14 mouse cellular contexts compared by ENCODE assay signal in genomic region chr1:74054471-74054870, GRCm38 (mm10).
DNase-seq lines count a peak whose midpoint lies in the region; ATAC-seq lines count a peak whose summit lies in the region.
"Had no signal": no experiment of that assay in that cellular context is flagged by ENCODE, and none has a peak within 500 bp of the region (broad histone marks: within the 10 kb centered on the region; RNA-seq: fewer than 3 reads in every experiment).

No protein-coding gene starts in this region.

- WGBS in heart, embryonic 10.5 days: 9% methylated on average over 3 of the region's 3 CpGs
- WGBS in kidney, embryonic 15.5 days: 62% methylated on average over 3 of the region's 3 CpGs
- 73% methylated on average over 3 of the region's 3 CpGs for WGBS in embryonic facial prominence, embryonic 10.5 days
- 50% methylated on average over 3 of the region's 3 CpGs for WGBS in limb, embryonic 11.5 days

- no peaks in the 10 kb centered on the region for H3K27me3 ChIP-seq in heart, embryonic 10.5 days (ENCODE audit: insufficient read depth, poor library complexity, severe bottlenecking)
- H3K27me3 ChIP-seq in kidney, embryonic 15.5 days: no peaks in the 10 kb centered on the region
- no peaks in the 10 kb centered on the region for H3K27me3 ChIP-seq in embryonic facial prominence, embryonic 10.5 days (replicated peaks; ENCODE audit: low read depth, poor library complexity, severe bottlenecking)
- no peaks in the 10 kb centered on the region for H3K27me3 ChIP-seq in limb, embryonic 11.5 days (ENCODE audit: control insufficient read depth, insufficient read depth, low read length)

- H3K27ac ChIP-seq in heart, embryonic 10.5 days: peak overlapping the region; percentile 89
- peak overlapping the region; percentile 54; the same call in 1 of the 2 replicates for H3K27ac ChIP-seq in kidney, embryonic 15.5 days
- H3K27ac ChIP-seq in embryonic facial prominence, embryonic 10.5 days (replicated peaks): peak overlapping the region; percentile 77
- peak overlapping the region; percentile 39; the same call in 1 of the 2 replicates for H3K27ac ChIP-seq in limb, embryonic 11.5 days (replicated peaks; ENCODE audit: low read depth, low read length)
- H3K27ac ChIP-seq: macrophage had no signal

- no peak overlapping the region for H3K9ac ChIP-seq in kidney, embryonic 15.5 days
- peak overlapping the region; percentile 27; the same call in 1 of the 2 replicates for H3K9ac ChIP-seq in limb, embryonic 11.5 days (ENCODE audit: low read length)

- no peak for DNase-seq in heart, embryonic 10.5 days (ENCODE audit: low spot score)
- DNase-seq in heart, adult 18-20 months: no peak
- DNase-seq in kidney, postnatal 4 days: no peak
- no peak for DNase-seq in embryonic facial prominence, embryonic 10.5 days (ENCODE audit: low spot score)
- DNase-seq in limb, embryonic 11.5 days (ENCODE audit: low spot score): no peak
- DNase-seq in ovary, postnatal 10 days (ENCODE audit: low spot score): no peak
- no peak for DNase-seq in thymus, postnatal 25 days
- DNase-seq: adrenal gland, postnatal 25 days; B cell, adult 2 months; kidney, adult 18-20 months; right cerebral cortex, postnatal 25 days; thymus, postnatal 36 days had no signal

- no peaks in the 10 kb centered on the region for H3K36me3 ChIP-seq in heart, embryonic 10.5 days
- H3K36me3 ChIP-seq in kidney, embryonic 15.5 days: no peaks in the 10 kb centered on the region
- H3K36me3 ChIP-seq in embryonic facial prominence, embryonic 10.5 days (replicated peaks): peaks cover 8% of the 10 kb centered on the region
- peaks cover 2% of the 10 kb centered on the region; the same call in 1 of the 2 replicates for H3K36me3 ChIP-seq in limb, embryonic 11.5 days (ENCODE audit: control insufficient read depth, insufficient read depth, low read length)

- peaks cover 84% of the 10 kb centered on the region for H3K4me1 ChIP-seq in heart, embryonic 10.5 days
- H3K4me1 ChIP-seq in kidney, embryonic 15.5 days: peaks cover 55% of the 10 kb centered on the region
- H3K4me1 ChIP-seq in embryonic facial prominence, embryonic 10.5 days: peaks cover 72% of the 10 kb centered on the region
- H3K4me1 ChIP-seq in limb, embryonic 11.5 days (ENCODE audit: control insufficient read depth, insufficient read depth, low read length): peaks cover 35% of the 10 kb centered on the region

- H3K9me3 ChIP-seq in heart, embryonic 10.5 days: no peaks in the 10 kb centered on the region
- H3K9me3 ChIP-seq in kidney, embryonic 15.5 days (replicated peaks): no peaks in the 10 kb centered on the region
- no peaks in the 10 kb centered on the region for H3K9me3 ChIP-seq in embryonic facial prominence, embryonic 10.5 days
- H3K9me3 ChIP-seq in limb, embryonic 11.5 days (ENCODE audit: control insufficient read depth, low read length): no peaks in the 10 kb centered on the region

- H3K4me3 ChIP-seq in heart, embryonic 10.5 days: peak overlapping the region; percentile 13; the same call in 1 of the 2 replicates
- H3K4me3 ChIP-seq in kidney, embryonic 15.5 days (replicated peaks): no peak overlapping the region
- no peak overlapping the region for H3K4me3 ChIP-seq in embryonic facial prominence, embryonic 10.5 days
- H3K4me3 ChIP-seq in limb, embryonic 11.5 days (ENCODE audit: low read depth, low read length): no peak overlapping the region

- H3K4me2 ChIP-seq in kidney, embryonic 15.5 days: no peak overlapping the region
- no peak overlapping the region for H3K4me2 ChIP-seq in limb, embryonic 11.5 days (ENCODE audit: low read depth, severe bottlenecking)

- no peak for ATAC-seq in kidney, embryonic 15.5 days (replicated peaks; ENCODE audit: low FRiP score)
- ATAC-seq in limb, embryonic 11.5 days (ENCODE audit: insufficient number of reproducible peaks, low FRiP score, low TSS enrichment, low read depth): no peak

Comparison
In these comparisons a context has a peak if more than half of its experiments do, and no peak if none do; other contexts are left out.
1. H3K27ac ChIP-seq: peak in every context shown above with its lines; median percentile 89 in heart, embryonic 10.5 days; 77 in embryonic facial prominence, embryonic 10.5 days; 54 in kidney, embryonic 15.5 days; 39 in limb, embryonic 11.5 days.